Mouse (Mus musculus): ENCODE measurements around the gene Kif26a.

Kif26a gene

GRCm38 (mm10) chr12:112221290-112221689 lies 75.3 kb downstream of the Kif26a start:
- DNase-seq (ENCODE audit: low spot score): no peak

- no peak for DNase-seq (ENCODE audit: low spot score)
Observed at GRCm38 (mm10) chr12:112221754-112222439, 75.9 kb downstream of the Kif26a start.

- DNase-seq (ENCODE audit: low spot score): peak; percentile 13
Observed at GRCm38 (mm10) chr12:112223721-112224337, 77.8 kb downstream of the Kif26a start.

- DNase-seq (ENCODE audit: low spot score): no peak
Observed at GRCm38 (mm10) chr12:112226238-112226637, 80.2 kb downstream of the Kif26a start.

- no peak for DNase-seq (ENCODE audit: low spot score)
Observed at GRCm38 (mm10) chr12:112226656-112227055, 80.6 kb downstream of the Kif26a start.

GRCm38 (mm10) chr12:112229084-112229483 lies 83.1 kb downstream of the Kif26a start:
- no peak for DNase-seq (ENCODE audit: low spot score)

GRCm38 (mm10) chr12:112230196-112230595 lies 84.2 kb downstream of the Kif26a start:
- DNase-seq (ENCODE audit: low spot score): no peak
